Mouse (Mus musculus) midbrain, embryonic 15.5 days (tissue): Measurements from ENCODE around the gene Nol12. TPM values are rescaled to one million over a fixed set of nuclear protein-coding genes. Genes with fewer than 3 reads are reported as not detected.

Source experiments
- ATAC-seq: fragments of 200-750 bp; cut with Nextera tagmentation; replicated peaks from 2 replicates; pipeline ENCODE4 v1.8.0; 2017; ENCODE audit warnings: moderate TSS enrichment
- H3K27ac ChIP-seq: fragments of 300-500 bp; sonication (generic); 2 replicates; pipeline ENCODE4 v1.5.1; 2015; ENCODE audit warnings: mild to moderate bottlenecking, inconsistent platforms
- H3K27me3 ChIP-seq: fragments of 300-500 bp; sonication (generic); replicated peaks from 2 replicates; pipeline ENCODE4 v1.6.1; 2015; ENCODE audit warnings: inconsistent platforms
- H3K36me3 ChIP-seq: fragments of 300-500 bp; sonication (generic); replicated peaks from 2 replicates; pipeline ENCODE4 v1.6.1; 2015; ENCODE audit warnings: inconsistent platforms
- H3K4me1 ChIP-seq: fragments of 300-500 bp; sonication (generic); 2 replicates; pipeline ENCODE4 v1.6.1; 2015; ENCODE audit warnings: inconsistent platforms
- H3K4me2 ChIP-seq: fragments of 300-500 bp; sonication (generic); 2 replicates; pipeline ENCODE4 v1.6.1; 2015; ENCODE audit warnings: inconsistent platforms, mild to moderate bottlenecking, moderate library complexity
- H3K4me3 ChIP-seq: fragments of 300-500 bp; sonication (generic); 2 replicates; pipeline ENCODE4 v1.5.1; 2015; ENCODE audit warnings: mild to moderate bottlenecking, inconsistent platforms
- H3K9ac ChIP-seq: fragments of 300-500 bp; sonication (generic); 2 replicates; pipeline ENCODE4 v1.6.1; 2015; ENCODE audit warnings: mild to moderate bottlenecking, inconsistent platforms
- H3K9me3 ChIP-seq: fragments of 300-500 bp; sonication (generic); 2 replicates; pipeline ENCODE4 v1.6.1; 2016; ENCODE audit warnings: inconsistent platforms
- WGBS: fragments of 180-500 bp; shearing (Covaris S2); methylation state at CpG from one replicate; pipeline ENCODE4 v1.1.7; 2015; ENCODE audit warnings: mixed read lengths; 5-methylcytosine and 5-hydroxymethylcytosine counted together
- microRNA-seq: library from miRNA; unstranded; fragments of <30 nt; microRNA quantifications from one replicate; pipeline ENCODE4, GENCODE M21; 2016
- polyA plus RNA-seq: library from polyadenylated mRNA; unstranded; fragments of >200 nt; fragmentation: Nextera tagmentation; extraction: Ambion mirVana; gene quantifications from 2 replicates; pipeline ENCODE4 v1.2.1, GENCODE M21; 2015

Gene Nol12
- polyA plus RNA-seq, 1 experiment from 2014 or later = 62.5 TPM

DNA sequence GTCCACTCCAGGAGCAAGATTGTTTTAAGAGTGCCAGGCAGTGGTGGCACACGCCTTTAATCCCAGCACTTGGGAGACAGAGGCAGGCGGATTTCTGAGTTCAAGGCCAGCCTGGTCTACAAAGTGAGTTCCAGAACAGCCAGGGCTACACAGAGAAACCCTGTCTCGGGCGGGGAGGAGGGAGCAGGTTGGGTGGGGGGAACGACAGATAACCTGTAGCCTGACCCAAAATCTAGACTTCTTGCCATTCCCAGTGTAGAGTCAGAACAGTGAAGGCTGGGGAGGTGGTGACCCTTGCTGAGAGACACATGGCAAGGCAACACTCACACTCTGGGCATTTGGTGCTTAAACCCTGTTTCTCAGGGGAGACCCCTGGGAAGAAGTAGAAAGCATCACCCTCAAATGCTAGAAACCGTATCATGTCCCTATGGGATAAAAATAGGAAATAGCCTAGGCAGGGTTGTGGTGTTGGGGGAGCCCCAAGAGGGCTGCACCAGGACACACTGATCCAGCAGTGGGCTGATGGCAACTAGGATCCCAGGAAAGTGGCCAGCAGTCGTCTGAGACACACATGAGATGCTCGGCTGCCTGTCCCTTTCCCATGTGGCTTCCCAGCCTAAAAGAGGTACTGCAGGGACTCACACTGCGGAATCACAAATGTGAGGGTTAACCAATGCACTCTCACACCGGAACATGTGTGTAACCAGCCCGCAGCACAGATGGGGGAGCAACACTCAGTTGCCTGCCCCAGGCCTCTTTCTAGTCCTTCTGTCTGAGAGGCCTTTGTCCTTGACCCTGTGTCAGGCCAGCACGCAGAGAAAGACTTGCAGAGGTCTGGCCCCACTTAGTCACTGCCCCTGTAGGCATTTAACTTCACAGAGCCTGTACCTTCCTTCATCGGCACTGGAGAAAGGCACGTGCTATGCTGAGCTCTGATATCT lies 54.7 kb downstream of the Nol12 start:
- Histone ChIP-seq H3K4me2 (no peak overlapping the region), H3K27me3 (no peaks in the 10 kb centered on the region), H3K4me1 (peaks cover 17% of the 10 kb centered on the region; the same call in 1 of the 2 replicates), H3K27ac (0 out of 2 replicates have a peak overlapping the region, but pooled peaks have one; percentile 32), H3K36me3 (peaks cover 38% of the 10 kb centered on the region), H3K9me3 (no peaks in the 10 kb centered on the region), H3K4me3 (no peak overlapping the region), H3K9ac (no peak overlapping the region)
- 90% methylated on average over 14 of the region's 14 CpGs for WGBS
- ATAC-seq = no peak

DNA sequence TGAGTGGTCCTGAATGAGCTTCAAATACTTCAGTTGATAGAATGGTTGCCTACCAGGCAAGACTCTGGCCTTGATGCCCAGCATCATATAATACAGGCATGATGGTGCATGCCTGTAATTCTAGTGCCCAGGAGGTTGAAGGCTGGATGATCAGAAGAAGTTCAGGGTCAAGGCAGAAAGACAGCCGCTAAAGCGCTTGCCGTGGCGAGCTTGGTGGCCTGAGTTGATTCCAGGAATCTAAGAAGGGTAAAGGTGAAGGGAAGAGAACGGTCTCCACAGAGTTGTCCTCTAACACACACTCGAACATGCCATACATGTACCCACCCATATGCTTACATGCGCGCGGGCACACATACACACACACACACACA lies 55.3 kb downstream of the Nol12 start:
- Histone ChIP-seq H3K9ac (no peak overlapping the region), H3K9me3 (no peaks in the 10 kb centered on the region), H3K4me1 (peaks cover 17% of the 10 kb centered on the region; the same call in 1 of the 2 replicates), H3K4me3 (no peak overlapping the region), H3K27ac (no peak overlapping the region), H3K36me3 (peaks cover 42% of the 10 kb centered on the region), H3K4me2 (no peak overlapping the region), H3K27me3 (no peaks in the 10 kb centered on the region)
- WGBS = 95% methylated on average over 9 of the region's 9 CpGs
- ATAC-seq = no peak

DNA sequence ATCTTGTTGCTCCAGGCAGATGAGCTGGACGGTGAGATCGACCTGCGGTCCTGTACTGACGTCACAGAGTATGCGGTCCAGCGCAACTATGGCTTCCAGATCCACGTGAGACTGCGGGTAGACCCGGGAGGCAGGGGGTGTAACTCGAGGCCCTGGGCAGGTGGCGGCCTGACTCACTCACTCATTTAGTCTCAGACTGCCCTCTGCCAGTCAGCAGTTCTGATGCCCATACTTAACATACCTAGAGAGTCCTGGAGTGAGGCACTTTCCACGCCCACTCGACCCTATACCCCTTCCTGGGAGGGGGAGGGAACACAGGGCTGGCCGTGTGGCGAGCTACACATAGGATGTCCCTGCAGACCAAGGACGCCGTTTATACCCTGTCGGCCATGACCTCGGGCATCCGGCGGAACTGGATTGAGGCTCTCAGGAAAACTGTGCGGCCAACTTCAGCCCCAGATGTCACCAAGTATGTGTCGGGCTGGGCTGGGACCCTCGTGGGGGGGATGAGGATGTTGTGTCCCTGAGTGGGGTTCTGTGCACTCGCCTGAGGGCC lies 56.3 kb downstream of the Nol12 start:
- 96% methylated on average over 25 of the region's 25 CpGs for WGBS

DNA sequence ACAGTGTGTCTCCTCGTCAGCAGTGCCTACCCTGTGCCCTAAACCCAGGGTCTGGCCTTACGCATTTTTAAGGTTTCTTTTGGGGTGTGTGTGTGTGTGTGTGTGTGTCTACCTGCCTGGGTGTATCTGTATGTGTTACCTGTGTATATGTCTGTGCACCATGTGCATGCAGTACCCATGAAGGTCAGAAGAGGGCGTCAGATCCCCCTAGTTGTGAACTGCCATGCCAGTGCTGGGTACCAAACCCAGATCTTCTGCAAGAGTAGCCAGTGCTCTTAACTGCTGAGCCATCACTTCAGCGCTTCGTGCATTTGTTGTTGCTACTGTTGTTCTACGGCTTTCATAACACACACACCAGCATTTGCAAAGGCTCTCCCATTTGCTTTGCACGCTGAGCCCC lies 57.5 kb downstream of the Nol12 start:
- ATAC-seq = no peak
- H3K36me3 ChIP-seq = peaks cover 44% of the 10 kb centered on the region
- peaks cover 13% of the 10 kb centered on the region; the same call in 1 of the 2 replicates for H3K4me1 ChIP-seq
- no peaks in the 10 kb centered on the region for H3K27me3 ChIP-seq
- WGBS = 94% methylated on average over 7 of the region's 7 CpGs
- H3K9ac ChIP-seq = no peak overlapping the region
- no peak overlapping the region for H3K4me3 ChIP-seq
- H3K27ac ChIP-seq = no peak overlapping the region
- no peak overlapping the region for H3K4me2 ChIP-seq
- no peaks in the 10 kb centered on the region for H3K9me3 ChIP-seq

More for the DNA sequence above, 56.3 kb downstream of the Nol12 start:
- peaks cover 44% of the 10 kb centered on the region for H3K36me3 ChIP-seq
- no peak overlapping the region for H3K27ac ChIP-seq
- H3K4me2 ChIP-seq = no peak overlapping the region
- ATAC-seq = no peak
- no peaks in the 10 kb centered on the region for H3K9me3 ChIP-seq
- H3K4me1 ChIP-seq = peaks cover 17% of the 10 kb centered on the region; the same call in 1 of the 2 replicates
- H3K27me3 ChIP-seq = no peaks in the 10 kb centered on the region
- no peak overlapping the region for H3K4me3 ChIP-seq
- no peak overlapping the region for H3K9ac ChIP-seq

DNA sequence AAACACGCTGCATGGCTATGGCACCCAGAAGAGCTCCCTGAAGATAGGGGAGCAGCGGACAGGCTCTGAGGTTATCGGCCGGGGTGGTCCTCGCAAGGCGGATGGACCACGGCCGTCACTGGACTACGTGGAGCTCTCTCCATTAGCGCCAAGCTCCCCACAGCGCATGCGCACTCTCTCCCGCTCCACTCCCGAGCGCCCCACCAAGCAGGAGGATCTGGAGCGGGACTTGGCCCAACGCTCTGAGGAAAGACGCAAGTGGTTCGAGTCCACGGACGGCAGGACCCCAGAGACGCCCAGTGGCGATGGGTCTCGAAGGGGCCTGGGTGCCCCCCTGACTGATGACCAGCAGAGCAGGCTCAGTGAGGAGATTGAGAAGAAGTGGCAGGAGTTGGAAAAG lies 58.2 kb downstream of the Nol12 start:
- no peaks in the 10 kb centered on the region for H3K27me3 ChIP-seq
- peaks cover 44% of the 10 kb centered on the region for H3K36me3 ChIP-seq
- ATAC-seq = no peak
- no peak overlapping the region for H3K4me3 ChIP-seq
- no peak overlapping the region for H3K4me2 ChIP-seq
- WGBS = 98% methylated on average over 24 of the region's 24 CpGs
- no peak overlapping the region for H3K27ac ChIP-seq
- H3K4me1 ChIP-seq = peaks cover 9% of the 10 kb centered on the region; the same call in 1 of the 2 replicates
- no peak overlapping the region for H3K9ac ChIP-seq
- no peaks in the 10 kb centered on the region for H3K9me3 ChIP-seq

Small RNAs within 50 kb of the gene (microRNA-seq; reads per million reads assigned to microRNA genes)
- gene Mir6955 = 0.92 reads per million

Other genes starting within 250 kb of the Nol12 start
- 10.1 and 11.1 TPM in 2 replicates for gene Elfn2, start 216.2 kb upstream of the Nol12 start, polyA plus RNA-seq
- gene Mfng, start 161.5 kb upstream of the Nol12 start, polyA plus RNA-seq = 27.1 and 30.1 TPM in 2 replicates
- 2.1 and 2.3 TPM in 2 replicates for gene Card10, start 131.9 kb upstream of the Nol12 start, polyA plus RNA-seq
- 13.1 and 15.7 TPM in 2 replicates for gene Cdc42ep1, start 92.3 kb upstream of the Nol12 start, polyA plus RNA-seq
- gene Lgals2, start 79.4 kb upstream of the Nol12 start, polyA plus RNA-seq = 0.31 TPM in 1 of 2 replicates, not detected in the other
- gene Gga1, start 57.7 kb upstream of the Nol12 start, polyA plus RNA-seq = 50.7 and 50.8 TPM in 2 replicates
- gene Gm49510, start 35.3 kb upstream of the Nol12 start, polyA plus RNA-seq = not detected in 2 replicates
- gene Sh3bp1, start 35.2 kb upstream of the Nol12 start, polyA plus RNA-seq = 3.6 and 4.2 TPM in 2 replicates
- gene Pdxp, start 21.0 kb upstream of the Nol12 start, polyA plus RNA-seq = 112 and 125 TPM in 2 replicates
- gene Lgals1, start 8.2 kb upstream of the Nol12 start, polyA plus RNA-seq = 80.4 and 93.5 TPM in 2 replicates
- 51.7 and 55.5 TPM in 2 replicates for gene Triobp, start 12.8 kb downstream of the Nol12 start, polyA plus RNA-seq
- gene H1f0, start 93.5 kb downstream of the Nol12 start, polyA plus RNA-seq = 183 and 198 TPM in 2 replicates
- not detected in 2 replicates for gene Galr3, start 107.0 kb downstream of the Nol12 start, polyA plus RNA-seq
- gene Ankrd54, start 128.0 kb downstream of the Nol12 start, polyA plus RNA-seq = 61.0 and 64.3 TPM in 2 replicates
- 165 and 167 TPM in 2 replicates for gene Eif3l, start 140.2 kb downstream of the Nol12 start, polyA plus RNA-seq
- gene Micall1, start 174.0 kb downstream of the Nol12 start, polyA plus RNA-seq = 13.9 and 15.8 TPM in 2 replicates
- 229 and 243 TPM in 2 replicates for gene Polr2f, start 206.1 kb downstream of the Nol12 start, polyA plus RNA-seq
- gene 1700088E04Rik, start 206.3 kb downstream of the Nol12 start, polyA plus RNA-seq = 15.1 and 19.1 TPM in 2 replicates
- 2.9 TPM in 2 replicates for gene Sox10, start 230.3 kb downstream of the Nol12 start, polyA plus RNA-seq